Mouse (Mus musculus) hindbrain, embryonic 14.5 days (tissue): Measurements from ENCODE around the gene Il17ra. TPM values are rescaled to one million over a fixed set of nuclear protein-coding genes. Genes with fewer than 3 reads are reported as not detected.

Experiments used
- ATAC-seq: fragments of 200-750 bp; cut with Nextera tagmentation; 2 replicates; pipeline ENCODE4 v1.8.0; 2017; ENCODE audit warnings: moderate number of reproducible peaks, mild to moderate bottlenecking, moderate TSS enrichment, moderate library complexity; ENCODE audit not compliant: low FRiP score
- DNase-seq: peaks from one replicate; pipeline ENCODE4 v3.0.0-alpha.2; 2015; ENCODE audit warnings: low spot score
- H3K27ac ChIP-seq: fragments of 300-500 bp; sonication (generic); 2 replicates; pipeline ENCODE4 v1.5.1; 2014; ENCODE audit warnings: mild to moderate bottlenecking, moderate library complexity
- H3K27me3 ChIP-seq: fragments of 300-500 bp; sonication (generic); 2 replicates; pipeline ENCODE4 v1.6.1; 2014; ENCODE audit warnings: mild to moderate bottlenecking, low read length, mixed read lengths; ENCODE audit not compliant: control insufficient read depth, insufficient read depth
- H3K36me3 ChIP-seq: fragments of 300-500 bp; sonication (generic); replicated peaks from 2 replicates; pipeline ENCODE4 v1.6.1; 2014; ENCODE audit not compliant: control insufficient read depth, insufficient read depth
- H3K4me1 ChIP-seq: fragments of 300-500 bp; sonication (generic); replicated peaks from 2 replicates; pipeline ENCODE4 v1.6.1; 2014; ENCODE audit warnings: antibody characterized with exemption, low read length, mixed read lengths; ENCODE audit not compliant: control insufficient read depth, insufficient read depth
- H3K4me2 ChIP-seq: fragments of 300-500 bp; sonication (generic); replicated peaks from 2 replicates; pipeline ENCODE4 v1.6.1; 2014; ENCODE audit warnings: mild to moderate bottlenecking, moderate library complexity
- H3K4me3 ChIP-seq: fragments of 300-500 bp; sonication (generic); replicated peaks from 2 replicates; pipeline ENCODE4 v1.5.1; 2014; ENCODE audit warnings: mild to moderate bottlenecking, low read length
- H3K9ac ChIP-seq: fragments of 300-500 bp; sonication (generic); 2 replicates; pipeline ENCODE4 v1.6.1; 2014
- H3K9me3 ChIP-seq: fragments of 300-500 bp; sonication (generic); 2 replicates; pipeline ENCODE4 v1.6.1; 2016; ENCODE audit warnings: low read length; ENCODE audit not compliant: control insufficient read depth
- WGBS: fragments of 180-500 bp; shearing (Covaris S2); extraction: QIAGEN DNeasy Blood & Tissue Kit; methylation state at CpG from one replicate; pipeline ENCODE4 v1.1.7; 2014; 5-methylcytosine and 5-hydroxymethylcytosine counted together
- polyA plus RNA-seq: library from polyadenylated mRNA; unstranded; fragments of >200 nt; fragmentation: Nextera tagmentation; extraction: Ambion mirVana; gene quantifications from 2 replicates; pipeline ENCODE4 v1.2.1, GENCODE M21; 2014

Gene Il17ra
- 2.2 and 3.6 TPM in 2 replicates for polyA plus RNA-seq

DNA sequence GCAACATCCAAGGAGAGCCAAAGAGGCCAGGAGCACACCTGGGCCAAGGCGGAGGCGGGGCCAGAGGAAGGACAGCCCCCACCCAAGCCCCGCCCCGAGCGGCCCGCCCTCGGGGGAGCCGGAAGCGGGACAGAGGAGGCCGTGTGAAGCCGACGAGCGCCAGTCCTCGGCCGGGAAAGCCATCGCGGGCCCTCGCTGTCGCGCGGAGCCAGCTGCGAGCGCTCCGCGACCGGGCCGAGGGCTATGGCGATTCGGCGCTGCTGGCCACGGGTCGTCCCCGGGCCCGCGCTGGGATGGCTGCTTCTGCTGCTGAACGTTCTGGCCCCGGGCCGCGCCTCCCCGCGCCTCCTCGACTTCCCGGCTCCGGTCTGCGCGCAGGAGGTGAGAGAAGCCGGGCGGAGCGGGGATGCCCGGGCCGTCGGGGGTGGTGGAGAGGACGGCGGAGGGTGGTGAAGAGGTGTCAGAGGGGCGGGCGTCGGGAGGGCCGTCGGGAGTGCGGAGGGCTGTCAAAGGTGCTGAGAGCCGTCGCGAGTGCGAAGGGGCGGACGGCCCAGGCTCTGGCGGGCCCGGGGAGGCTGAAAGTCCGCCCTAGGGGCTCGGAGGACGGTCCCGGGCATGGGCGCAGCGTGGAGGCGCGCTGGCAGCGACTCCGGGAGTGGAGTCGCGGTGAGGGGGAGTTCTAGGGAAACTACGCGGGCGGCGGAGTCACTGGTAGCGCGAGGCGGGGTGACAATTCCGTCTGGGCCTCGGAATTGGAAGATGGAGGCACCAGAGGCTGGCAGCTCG lies at the start of gene Il17ra:
Gene Il17ra (plus strand): TSS at position 162 of the 786 bp plus-strand sequence.
- Histone ChIP-seq H3K9me3 (no peaks in the 10 kb centered on the region), H3K27ac (no peak within 1 kb of the TSS), H3K27me3 (peaks cover 37% of the 10 kb centered on the region), H3K36me3 (no peaks in the 10 kb centered on the region), H3K4me3 (peak within 1 kb of the TSS; percentile 46), H3K4me2 (peak within 1 kb of the TSS; percentile 64), H3K4me1 (peaks cover 7% of the 10 kb centered on the region; the same call in 1 of the 2 replicates), H3K9ac (peak within 1 kb of the TSS; percentile 55)
- peak; percentile 73 for ATAC-seq
- peak; percentile 48 for DNase-seq
- WGBS, result 0% methylated on average over 69 of the region's 90 CpGs

DNA sequence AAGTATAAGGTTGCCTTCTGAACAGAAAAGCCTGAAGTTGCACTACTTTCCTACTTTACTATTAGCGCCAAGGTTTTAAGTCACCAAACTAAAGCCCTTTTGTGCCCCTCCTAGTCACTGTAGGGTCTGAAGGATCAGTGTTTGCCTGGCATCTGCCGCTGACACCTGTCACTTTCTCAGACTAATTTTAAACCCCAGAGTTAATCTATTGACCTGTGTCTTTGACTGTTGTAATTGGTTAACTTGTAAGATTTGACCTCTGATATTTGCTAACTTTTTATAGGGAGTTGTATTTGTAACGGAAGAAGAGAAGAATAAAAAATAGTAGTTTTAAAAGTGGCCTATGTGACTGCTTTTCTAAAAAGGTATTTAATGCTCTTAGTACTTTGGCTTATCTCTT lies 24.9 kb upstream of the Il17ra start:
- Histone ChIP-seq H3K4me1 (no peaks in the 10 kb centered on the region), H3K9me3 (no peaks in the 10 kb centered on the region), H3K27me3 (no peaks in the 10 kb centered on the region), H3K27ac (no peak overlapping the region), H3K36me3 (peaks cover 69% of the 10 kb centered on the region), H3K4me2 (no peak overlapping the region), H3K4me3 (no peak overlapping the region), H3K9ac (no peak overlapping the region)
- no peak for DNase-seq
- ATAC-seq, result no peak
- WGBS, result 92% methylated on average over 3 of the region's 3 CpGs

DNA sequence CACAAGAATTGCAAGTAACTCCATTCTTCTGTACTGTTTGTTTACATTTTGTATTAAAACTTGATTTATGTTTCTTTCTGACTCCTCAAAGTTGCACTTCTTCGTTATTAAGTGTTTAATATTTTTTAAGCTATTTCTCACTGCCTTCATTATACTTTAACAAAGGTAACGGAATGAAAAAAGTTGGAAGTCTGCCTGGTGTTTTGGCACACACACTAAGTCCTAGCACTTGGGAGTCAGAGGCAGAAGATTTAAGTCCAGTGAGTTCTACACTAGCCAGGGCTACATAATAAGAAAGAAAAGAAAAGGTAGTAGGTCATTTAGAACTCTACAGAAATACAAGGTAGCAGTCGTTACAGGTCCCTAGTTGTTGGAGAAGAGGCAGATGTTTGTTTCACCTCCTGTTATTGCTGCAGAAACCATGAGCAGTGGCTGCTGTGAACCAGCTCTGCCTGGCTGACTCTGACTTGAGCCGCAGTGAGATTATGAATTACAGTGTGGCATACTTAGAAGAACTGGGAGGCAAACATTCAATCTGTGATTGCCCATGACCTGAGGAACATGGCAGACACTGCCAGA lies 20.8 kb upstream of the Il17ra start:
- H3K4me3 ChIP-seq, result no peak overlapping the region
- ATAC-seq, result no peak
- no peaks in the 10 kb centered on the region for H3K27me3 ChIP-seq
- WGBS, result 84% methylated on average over 4 of the region's 4 CpGs
- no peak for DNase-seq
- H3K4me2 ChIP-seq, result no peak overlapping the region
- peaks cover 51% of the 10 kb centered on the region for H3K36me3 ChIP-seq
- no peak overlapping the region for H3K9ac ChIP-seq
- H3K4me1 ChIP-seq, result no peaks in the 10 kb centered on the region
- no peaks in the 10 kb centered on the region for H3K9me3 ChIP-seq
- H3K27ac ChIP-seq, result no peak overlapping the region

DNA sequence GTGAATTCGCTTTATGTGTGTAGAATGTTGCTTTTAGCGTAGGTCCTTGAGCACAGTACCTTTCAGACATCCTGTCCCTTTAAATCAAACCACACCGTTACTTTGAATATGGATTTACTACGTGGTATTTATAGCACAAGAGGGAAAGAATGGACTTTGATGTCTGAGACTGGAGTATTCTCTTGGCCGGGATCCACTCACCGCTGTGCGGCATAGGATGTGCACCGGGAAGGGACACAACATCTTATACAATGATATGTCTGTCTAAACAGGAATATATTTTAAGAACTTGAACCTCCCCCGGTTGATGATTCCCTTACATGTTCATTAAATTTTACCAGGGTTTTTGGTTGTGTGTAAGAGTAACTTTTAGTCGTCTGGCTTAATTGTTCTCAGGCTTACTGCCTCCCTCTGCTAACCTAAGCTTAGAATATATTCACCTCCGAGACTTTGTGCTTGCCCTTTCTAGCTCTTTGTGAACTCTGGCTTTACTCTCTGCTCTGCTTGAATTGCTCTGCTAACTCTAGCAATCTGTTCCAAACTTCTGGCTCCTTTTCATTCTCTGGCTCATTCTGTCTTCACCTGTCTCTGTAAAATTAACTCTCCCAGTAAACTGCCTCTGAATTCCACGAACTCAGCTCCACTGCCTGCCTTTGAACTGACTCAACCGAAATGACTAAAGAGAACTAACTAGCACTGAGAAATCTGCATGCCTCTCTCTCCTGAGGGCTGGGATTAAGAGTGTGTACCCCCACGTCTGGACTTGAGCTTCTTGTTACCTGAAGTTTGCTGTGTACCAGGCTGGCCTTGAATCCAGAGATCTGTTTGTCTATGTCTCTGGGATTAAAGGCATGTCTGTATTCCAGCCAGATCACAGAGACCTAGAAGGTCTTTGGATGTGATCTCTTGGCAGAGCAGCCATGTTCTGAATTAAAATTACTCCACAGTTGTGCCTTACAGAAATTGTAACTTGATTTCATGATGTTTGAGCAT lies 19.4 kb upstream of the Il17ra start:
- Histone ChIP-seq H3K4me1 (no peaks in the 10 kb centered on the region), H3K27ac (no peak overlapping the region), H3K9ac (no peak overlapping the region), H3K27me3 (no peaks in the 10 kb centered on the region), H3K9me3 (no peaks in the 10 kb centered on the region), H3K4me2 (no peak overlapping the region), H3K4me3 (no peak overlapping the region), H3K36me3 (peaks cover 45% of the 10 kb centered on the region)
- 83% methylated on average over 14 of the region's 14 CpGs for WGBS
- DNase-seq, result no peak
- ATAC-seq, result no peak

DNA sequence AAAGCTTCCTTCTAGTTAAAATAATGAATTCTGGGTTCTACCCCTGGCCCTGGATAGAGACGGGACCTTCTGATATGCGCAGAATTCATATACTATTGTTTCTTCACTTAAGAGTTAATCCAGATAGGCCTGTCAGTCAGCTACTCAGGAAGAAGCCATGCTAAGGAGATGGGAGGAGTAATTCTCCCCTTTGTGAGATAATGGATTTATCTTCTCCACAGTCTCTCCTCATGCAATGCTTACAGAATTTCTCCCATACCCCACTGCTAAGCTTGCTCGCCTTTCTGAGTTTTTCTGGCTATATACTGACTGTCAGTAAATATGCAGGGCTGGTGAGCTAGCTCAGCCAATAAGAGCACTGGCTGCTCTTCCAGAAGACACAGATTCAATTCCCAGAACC lies 12.8 kb upstream of the Il17ra start:
- H3K4me1 ChIP-seq, result no peaks in the 10 kb centered on the region
- ATAC-seq (no peak), DNase-seq (no peak)
- H3K9ac ChIP-seq, result no peak overlapping the region
- H3K27ac ChIP-seq, result no peak overlapping the region
- H3K4me3 ChIP-seq, result no peak overlapping the region
- 88% methylated on average over 3 of the region's 3 CpGs for WGBS
- no peaks in the 10 kb centered on the region for H3K36me3 ChIP-seq
- no peaks in the 10 kb centered on the region for H3K27me3 ChIP-seq
- no peak overlapping the region for H3K4me2 ChIP-seq
- H3K9me3 ChIP-seq, result no peaks in the 10 kb centered on the region

DNA sequence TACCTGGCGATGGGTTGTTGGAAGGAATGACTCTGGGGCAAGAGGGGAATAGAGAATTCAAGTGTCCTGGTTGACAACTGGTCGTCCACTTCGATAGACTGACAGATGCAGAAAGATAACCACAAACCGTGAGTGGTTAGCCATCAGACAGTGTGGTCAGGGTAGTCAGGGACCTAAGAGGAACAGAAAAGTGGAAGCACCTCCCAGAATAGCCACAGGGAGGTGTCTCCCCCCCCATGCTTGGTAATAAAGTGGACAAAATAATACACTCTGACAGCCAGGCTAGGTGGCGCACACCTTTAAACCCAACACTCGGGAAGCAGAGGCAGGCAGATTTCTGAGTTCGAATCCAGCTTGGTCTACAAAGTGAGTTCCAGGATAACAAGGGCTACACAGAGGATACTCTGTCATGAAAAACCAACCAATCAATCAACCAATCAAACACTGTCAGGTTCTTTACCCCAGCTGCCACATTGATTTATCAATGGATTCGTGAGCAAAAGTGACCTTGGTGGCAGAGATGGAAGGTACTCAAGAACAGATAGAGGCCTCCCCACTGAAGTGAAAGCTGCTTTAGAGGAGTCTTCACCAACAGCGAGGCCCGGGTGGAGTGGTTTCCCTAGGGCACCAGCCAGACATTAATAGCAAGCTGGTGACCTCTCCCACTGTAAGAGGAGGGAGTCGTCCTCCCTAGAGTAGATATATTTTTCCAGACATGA lies 10.5 kb upstream of the Il17ra start:
- H3K27ac ChIP-seq, result no peak overlapping the region
- no peak overlapping the region for H3K4me2 ChIP-seq
- H3K4me1 ChIP-seq, result no peaks in the 10 kb centered on the region
- H3K4me3 ChIP-seq, result no peak overlapping the region
- no peak overlapping the region for H3K9ac ChIP-seq
- no peaks in the 10 kb centered on the region for H3K36me3 ChIP-seq
- no peak for DNase-seq
- no peaks in the 10 kb centered on the region for H3K27me3 ChIP-seq
- H3K9me3 ChIP-seq, result no peaks in the 10 kb centered on the region
- WGBS, result 90% methylated on average over 11 of the region's 11 CpGs
- ATAC-seq, result no peak

DNA sequence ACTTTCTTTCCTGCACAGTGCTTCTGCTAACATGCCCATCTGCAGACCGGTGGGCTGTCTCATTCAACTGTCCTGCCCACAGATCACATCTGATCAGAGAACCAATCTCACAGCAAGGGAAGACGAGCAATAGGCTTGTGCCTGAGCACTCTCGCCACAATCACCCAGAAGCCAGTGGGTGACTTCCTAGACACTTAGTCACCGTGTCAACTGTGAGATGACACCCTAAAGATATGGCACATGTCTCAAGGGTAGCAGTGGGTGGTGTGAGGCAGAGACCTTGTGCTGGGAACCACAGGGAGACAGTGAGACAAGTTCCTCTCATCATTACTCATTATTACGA lies 10.0 kb upstream of the Il17ra start:
- no peaks in the 10 kb centered on the region for H3K27me3 ChIP-seq
- H3K9ac ChIP-seq, result no peak overlapping the region
- no peak for ATAC-seq
- H3K9me3 ChIP-seq, result no peaks in the 10 kb centered on the region
- no peak overlapping the region for H3K4me3 ChIP-seq
- no peak overlapping the region for H3K4me2 ChIP-seq
- WGBS, result 82% methylated on average over 5 of the region's 5 CpGs
- H3K4me1 ChIP-seq, result no peaks in the 10 kb centered on the region
- DNase-seq, result no peak
- no peaks in the 10 kb centered on the region for H3K36me3 ChIP-seq
- no peak overlapping the region for H3K27ac ChIP-seq

DNA sequence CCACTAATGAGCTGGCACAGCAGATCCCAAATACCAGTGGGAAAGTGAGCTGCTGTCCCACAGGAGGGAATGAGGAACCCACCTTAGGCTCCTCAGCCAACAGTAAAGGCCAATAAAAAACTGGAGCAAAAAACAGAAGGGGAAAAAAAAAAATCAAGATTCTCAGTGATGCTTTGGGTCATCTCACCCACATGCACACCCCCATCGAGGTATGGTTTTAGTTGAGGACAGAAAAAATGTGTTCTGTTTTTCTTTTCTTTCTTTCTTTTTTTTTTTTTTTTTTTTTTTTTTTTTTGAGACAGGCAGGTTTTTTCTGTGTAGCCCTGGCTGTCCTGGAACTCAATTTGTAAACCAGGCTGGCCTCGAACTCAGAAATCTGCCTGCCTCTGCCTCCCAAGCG lies 9.5 kb upstream of the Il17ra start:
- WGBS, result 92% methylated on average over 3 of the region's 3 CpGs

More for the DNA sequence above, 9.5 kb upstream of the Il17ra start:
- Histone ChIP-seq H3K27me3 (no peaks in the 10 kb centered on the region), H3K27ac (no peak overlapping the region), H3K9ac (no peak overlapping the region), H3K9me3 (no peaks in the 10 kb centered on the region), H3K4me1 (no peaks in the 10 kb centered on the region), H3K4me2 (no peak overlapping the region), H3K4me3 (no peak overlapping the region), H3K36me3 (no peaks in the 10 kb centered on the region)
- DNase-seq (no peak), ATAC-seq (no peak)
